Mouse (Mus musculus) ES-CJ7 (cell line): ENCODE measurements around the gene Dhx37.
A peak's percentile ranks its signal among the peaks of the same experiment; 100 is the strongest.
"Not testable (repeated sequence)": the region's sequence is repeated elsewhere in the genome, so short reads cannot be mapped to it uniquely, and the experiment has no call there.

ENCODE experiments used
- DNase-seq: peaks from one replicate; pipeline ENCODE4 v3.0.0; 2011; ENCODE audit warnings: low read depth, low spot score

Dhx37 gene

DNA sequence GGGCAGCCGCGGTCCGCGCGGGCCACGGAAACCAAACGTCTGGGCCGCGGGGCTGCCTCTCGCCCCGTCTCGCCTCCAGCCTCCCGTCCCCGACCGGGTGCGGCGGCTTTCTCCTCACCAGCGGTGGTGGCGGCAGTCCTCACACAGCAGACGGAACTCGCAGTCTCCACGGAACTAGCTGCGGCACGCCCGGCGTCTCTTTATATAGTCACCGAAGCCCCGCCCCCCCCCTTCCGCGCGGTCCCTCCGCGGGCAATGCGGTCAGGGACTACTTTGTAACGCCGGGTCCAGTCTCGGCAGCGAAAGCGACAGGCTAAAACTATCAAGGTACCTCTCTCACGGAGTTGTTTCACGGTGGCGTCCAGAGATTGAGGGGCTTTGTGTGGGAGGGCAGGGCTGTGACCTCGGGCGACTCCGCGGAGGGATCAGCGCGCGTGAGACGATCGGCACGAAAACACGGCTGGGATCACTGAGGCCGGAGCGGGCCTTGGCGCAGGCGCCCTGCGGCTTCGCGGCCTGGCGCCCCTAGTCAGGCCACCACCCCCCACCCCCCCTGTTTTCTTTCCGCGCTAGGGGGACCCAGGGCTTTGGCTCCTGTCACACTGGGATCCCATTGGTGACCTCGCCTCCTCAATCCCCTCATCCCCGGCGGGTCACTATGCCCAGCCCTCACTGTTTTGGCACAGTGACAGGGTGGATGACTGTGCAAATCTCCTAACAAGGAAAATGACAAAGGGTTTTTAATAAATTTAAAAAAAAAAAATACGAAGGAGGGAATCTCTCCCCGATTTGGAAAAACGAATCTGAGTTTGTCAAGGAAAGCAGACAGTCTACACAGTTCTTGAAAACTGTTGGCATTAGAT is 44.1 kb downstream of the Dhx37 start, which contains the start of gene Ubc:
TSS of gene Ubc (minus strand) at position 624 of the 863 bp plus-strand sequence.
- DNase-seq, result peak; percentile 80

DNA sequence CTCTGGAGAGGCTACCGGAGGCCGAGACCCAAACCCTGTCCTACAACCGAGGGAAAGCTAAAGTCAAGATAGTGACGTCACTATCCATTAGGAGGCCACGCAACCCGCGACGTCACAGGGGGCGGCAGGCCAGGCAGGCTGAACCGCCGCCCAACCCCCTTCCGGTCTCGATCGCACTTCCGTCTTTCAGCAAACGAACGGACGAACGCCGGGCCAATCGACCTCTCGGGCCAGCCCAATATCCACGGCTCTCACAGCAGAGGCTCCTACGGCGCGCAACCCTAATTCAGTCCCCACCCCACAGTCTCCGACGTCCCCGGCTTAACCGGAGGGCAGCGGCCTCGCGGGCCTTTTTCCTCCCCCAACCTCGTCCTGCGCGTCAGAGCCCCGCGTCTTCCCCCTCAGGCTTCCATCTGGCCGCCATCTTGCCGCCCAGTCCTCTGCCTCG is 44.8 kb downstream of the Dhx37 start, which contains the start of gene Gm10382:
TSS of gene Gm10382 (plus strand) at position 192 of the 448 bp plus-strand sequence.
- DNase-seq, result peak; percentile 82

- DNase-seq, result no peak
These were observed 45.4 kb downstream of the Dhx37 start for GRCm38 (mm10) chr5:125388358-125389092.

GRCm38 (mm10) chr5:125387295-125387694 is 46.6 kb downstream of the Dhx37 start:
- DNase-seq, result not testable (repeated sequence)

DNA sequence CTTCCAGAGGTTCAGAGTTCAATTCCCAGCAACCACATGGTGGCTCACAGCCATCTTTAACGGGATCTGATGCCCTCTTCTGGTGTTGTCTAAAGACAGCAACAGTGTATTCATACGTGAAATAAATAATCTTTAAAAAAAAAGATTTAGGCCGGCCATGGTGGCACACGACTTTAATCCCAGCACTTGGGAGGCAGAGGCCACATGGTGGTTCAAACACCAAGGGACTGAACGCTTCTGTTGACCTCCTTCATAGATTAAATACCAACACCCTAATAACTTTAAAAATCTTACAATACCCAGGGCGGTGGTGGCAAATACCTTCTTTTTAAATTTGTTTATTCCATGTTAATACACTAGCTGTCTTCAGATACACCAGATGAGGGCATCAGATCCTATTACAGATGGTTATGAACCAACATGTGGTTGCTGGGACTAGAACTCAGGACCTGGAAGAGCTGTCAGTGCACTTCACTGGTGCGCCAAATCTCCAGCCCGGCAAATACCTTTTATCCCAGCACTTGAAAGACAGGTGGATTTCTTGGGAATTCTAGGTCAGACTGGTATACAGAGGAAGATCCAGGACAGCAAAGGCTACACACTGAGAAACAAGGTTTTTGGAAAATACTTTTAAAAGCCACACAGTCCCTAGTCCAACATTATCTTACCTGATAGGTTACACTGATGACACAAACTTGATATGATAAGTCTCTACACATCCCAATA is 48.5 kb downstream of the Dhx37 start:
- DNase-seq, result no peak

DNA sequence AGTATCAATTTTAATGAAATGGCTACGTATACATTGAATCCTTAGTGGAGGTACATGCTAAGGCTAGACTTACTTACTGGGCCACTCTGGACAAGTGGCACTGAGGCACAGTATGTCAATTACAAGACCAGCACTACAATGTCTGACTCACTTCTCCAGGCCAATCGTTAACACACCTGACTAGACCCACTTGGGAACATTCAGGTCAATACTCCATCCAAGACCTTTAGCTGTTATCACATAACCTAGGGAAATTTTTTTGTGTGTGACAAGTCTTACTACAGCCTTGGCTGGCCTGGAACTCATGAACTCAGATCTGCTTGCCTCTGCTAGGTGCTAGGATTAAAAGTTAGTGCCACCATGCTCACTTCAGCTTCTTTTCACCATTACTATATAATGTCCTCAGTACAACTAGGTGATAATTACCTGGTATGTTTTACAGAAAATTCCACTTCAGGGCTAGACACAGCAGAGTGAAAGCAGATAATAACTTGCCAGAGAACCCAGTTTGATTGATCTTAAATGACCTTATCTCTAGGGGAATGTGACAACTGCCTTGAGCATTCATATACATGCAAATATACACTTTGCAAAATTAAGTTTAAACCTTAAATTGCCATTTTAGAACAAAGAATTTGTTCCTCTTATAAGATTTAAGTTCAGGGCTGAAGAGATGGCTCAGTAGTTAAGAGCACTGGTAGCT is 49.3 kb downstream of the Dhx37 start:
- no peak for DNase-seq

DNA sequence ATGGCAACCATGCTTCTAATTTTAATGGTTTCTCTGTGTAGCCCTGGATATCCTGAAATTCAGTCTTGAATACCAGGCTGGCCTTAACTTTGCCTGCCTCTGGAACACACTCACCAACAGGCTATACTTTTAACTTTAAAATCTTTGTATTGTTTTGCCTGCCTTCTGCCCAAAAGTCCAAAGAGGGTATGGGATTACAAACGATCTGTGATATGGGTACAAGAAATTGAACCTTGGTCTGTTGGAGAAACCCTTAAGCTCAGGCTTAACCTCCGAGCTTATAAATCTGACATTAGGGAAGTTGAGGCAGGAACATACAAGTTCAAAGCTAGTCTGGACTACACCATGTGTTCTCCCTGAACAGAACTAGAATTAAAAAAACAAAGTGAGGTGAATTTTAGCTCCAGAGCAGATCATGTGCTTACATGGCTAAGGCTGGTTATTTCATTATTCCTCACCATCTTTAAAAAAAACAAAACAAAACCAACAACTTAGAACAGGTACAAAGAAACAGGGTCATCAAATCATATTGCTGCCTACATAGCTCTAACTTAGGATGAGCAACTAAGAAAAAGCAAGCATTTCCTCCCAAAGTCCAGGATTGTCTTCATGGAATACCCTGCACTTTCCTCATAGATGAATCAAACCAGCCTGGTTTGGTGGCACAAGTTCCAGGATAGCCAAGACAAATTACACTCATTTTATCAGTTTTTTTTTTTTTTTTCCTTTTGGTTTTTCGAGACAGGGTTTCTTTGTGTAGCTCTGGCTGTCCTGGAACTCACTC is 50.1 kb downstream of the Dhx37 start:
- DNase-seq, result no peak

GRCm38 (mm10) chr5:125382673-125383558 is 51.0 kb downstream of the Dhx37 start:
- peak; percentile 56 for DNase-seq

GRCm38 (mm10) chr5:125381954-125382672 is 51.8 kb downstream of the Dhx37 start:
- no peak for DNase-seq

- DNase-seq, result no peak
These were observed 55.0 kb downstream of the Dhx37 start for GRCm38 (mm10) chr5:125378919-125379318.

DNA sequence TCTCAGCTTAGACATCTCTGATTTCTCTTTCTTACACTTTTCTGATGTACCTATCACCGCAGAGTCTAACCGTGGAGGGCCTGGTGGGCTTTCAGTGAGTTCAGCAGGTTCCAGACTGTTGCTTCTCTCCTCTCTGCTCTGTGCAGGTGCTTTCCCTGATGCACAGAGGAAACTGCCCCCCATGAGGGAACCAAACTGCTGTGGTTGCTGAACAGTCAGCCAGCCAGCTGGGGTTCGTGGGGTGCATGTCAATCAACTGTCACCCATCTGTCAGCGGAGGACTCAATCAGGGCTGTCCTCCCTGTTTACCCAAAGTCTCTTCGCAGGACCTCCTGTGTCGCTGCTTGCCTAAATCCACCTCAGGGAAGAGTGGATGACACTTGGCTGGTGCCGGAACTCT is 56.7 kb downstream of the Dhx37 start:
- no peak for DNase-seq

DNA sequence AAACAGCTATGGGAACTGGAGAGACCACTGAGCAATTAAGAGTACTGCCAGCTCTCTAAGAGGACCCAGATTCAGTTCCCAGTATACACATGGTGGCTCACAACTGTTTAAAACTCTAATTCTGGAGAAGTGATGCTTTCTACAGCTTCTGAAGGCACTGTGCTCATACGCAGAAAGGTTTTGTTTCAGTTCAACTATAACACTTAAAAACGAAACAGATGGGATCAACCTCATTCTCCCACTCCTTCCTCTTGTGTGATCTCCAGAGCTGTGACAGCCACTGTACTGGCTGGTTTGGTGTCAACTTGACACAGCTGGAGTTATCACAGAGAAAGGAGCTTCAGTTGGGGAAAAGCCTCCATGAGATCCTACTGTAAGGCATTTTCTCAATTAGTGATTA is 58.0 kb downstream of the Dhx37 start:
- no peak for DNase-seq

- DNase-seq, result no peak
These were observed 61.9 kb downstream of the Dhx37 start for GRCm38 (mm10) chr5:125372027-125372426.

DNA sequence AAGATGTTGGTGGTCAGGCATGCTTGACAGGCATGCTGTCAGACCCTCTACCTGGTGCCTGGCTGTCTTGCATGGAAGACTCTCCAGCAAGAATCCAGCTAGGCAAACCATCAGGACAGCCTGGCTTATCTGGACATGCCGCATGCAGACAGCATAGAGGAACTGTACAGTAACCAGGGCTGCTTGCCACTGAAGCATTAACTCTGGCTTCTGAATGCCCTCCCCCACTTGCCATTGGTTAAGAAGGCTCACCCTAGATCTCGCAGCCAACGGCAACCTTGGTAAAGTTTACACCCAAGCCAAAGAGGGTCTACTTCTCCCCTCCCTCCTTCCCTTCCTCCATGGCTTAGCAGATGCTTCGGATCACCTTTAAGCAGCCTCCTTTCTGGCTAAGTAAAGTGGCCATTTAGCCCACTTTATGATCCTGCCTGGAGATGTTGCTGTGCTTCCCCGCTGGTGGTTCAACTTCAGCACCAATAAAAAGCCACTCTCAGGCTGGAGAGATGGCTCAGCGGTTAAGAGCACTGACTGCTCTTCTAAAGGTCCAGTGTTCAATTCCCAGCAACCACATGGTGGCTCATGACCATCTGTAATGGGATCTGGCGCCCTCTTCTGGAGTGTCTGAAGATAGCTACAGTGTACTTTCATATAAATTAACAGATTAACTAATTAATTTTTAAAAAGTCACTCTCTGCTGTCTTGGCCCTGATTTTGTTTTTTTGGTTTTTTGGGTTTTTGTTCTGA is 62.8 kb downstream of the Dhx37 start:
- peak; percentile 65 for DNase-seq

DNA sequence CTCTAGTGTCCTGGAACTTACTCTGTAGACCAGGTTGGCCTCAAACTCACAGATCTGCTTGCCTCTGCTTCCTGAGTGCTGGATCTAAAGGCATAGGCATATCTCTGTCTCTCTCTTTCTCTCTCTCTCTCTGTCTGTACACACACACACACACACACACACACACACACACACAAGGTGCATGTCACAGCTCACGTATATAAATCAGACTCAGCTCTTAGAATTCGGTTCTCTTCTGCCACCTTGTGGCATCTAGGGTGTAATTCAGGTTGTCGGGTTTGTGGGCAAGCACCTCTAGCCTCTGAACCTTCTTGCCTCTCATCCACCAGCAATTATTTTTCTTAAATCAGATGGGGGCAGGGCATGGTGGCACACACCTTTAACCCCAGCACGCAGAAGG is 65.4 kb downstream of the Dhx37 start:
- peak; percentile 72 for DNase-seq

- DNase-seq, result no peak
These were observed 65.8 kb downstream of the Dhx37 start for GRCm38 (mm10) chr5:125368156-125368555.

- no peak for DNase-seq
These were observed 69.0 kb downstream of the Dhx37 start for GRCm38 (mm10) chr5:125364851-125365429.

DNA sequence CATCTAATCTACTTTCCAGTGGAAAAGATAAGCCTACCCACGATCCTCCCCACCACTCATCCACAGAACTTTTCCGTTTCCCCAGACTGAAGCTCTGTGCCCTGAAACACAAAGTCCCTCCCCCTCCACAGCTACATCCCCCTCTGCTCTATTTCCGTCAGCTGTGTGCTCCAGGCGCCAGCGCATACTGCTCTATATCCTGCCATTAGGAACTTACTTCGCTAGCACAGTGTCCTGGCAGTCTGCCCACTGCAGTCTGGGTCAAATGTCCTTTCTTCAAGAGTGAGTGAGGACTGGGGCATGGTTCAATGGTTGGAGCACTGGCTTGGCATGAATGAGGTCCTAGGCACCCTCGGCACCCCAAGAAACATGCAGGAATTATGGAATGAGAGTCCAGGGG is 70.0 kb downstream of the Dhx37 start:
- no peak for DNase-seq
